Mouse (Mus musculus) kidney, embryonic 15.5 days (tissue): ENCODE measurements around the gene Lingo1. TPM values are rescaled to one million over a fixed set of nuclear protein-coding genes. Genes with fewer than 3 reads are reported as not detected.

ENCODE experiments used
- ATAC-seq: fragments of 200-750 bp; cut with Nextera tagmentation; replicated peaks from 2 replicates; pipeline ENCODE4 v1.8.0; 2017; ENCODE audit warnings: moderate TSS enrichment; ENCODE audit not compliant: low FRiP score
- H3K27ac ChIP-seq: fragments of 300-500 bp; sonication (generic); 2 replicates; pipeline ENCODE4 v1.5.1; 2015; ENCODE audit warnings: mild to moderate bottlenecking, inconsistent platforms
- H3K27me3 ChIP-seq: fragments of 300-500 bp; sonication (generic); 2 replicates; pipeline ENCODE4 v1.6.1; 2015; ENCODE audit warnings: inconsistent platforms
- H3K36me3 ChIP-seq: fragments of 300-500 bp; sonication (generic); 2 replicates; pipeline ENCODE4 v1.6.1; 2015; ENCODE audit warnings: inconsistent platforms
- H3K4me1 ChIP-seq: fragments of 300-500 bp; sonication (generic); 2 replicates; pipeline ENCODE4 v1.6.1; 2015; ENCODE audit warnings: inconsistent platforms
- H3K4me2 ChIP-seq: fragments of 300-500 bp; sonication (generic); 2 replicates; pipeline ENCODE4 v1.6.1; 2015; ENCODE audit warnings: moderate library complexity, mild to moderate bottlenecking, inconsistent platforms
- H3K4me3 ChIP-seq: fragments of 300-500 bp; sonication (generic); replicated peaks from 2 replicates; pipeline ENCODE4 v1.5.1; 2015; ENCODE audit warnings: mild to moderate bottlenecking, inconsistent platforms
- H3K9ac ChIP-seq: fragments of 300-500 bp; sonication (generic); 2 replicates; pipeline ENCODE4 v1.6.1; 2015; ENCODE audit warnings: mild to moderate bottlenecking, inconsistent platforms
- H3K9me3 ChIP-seq: fragments of 300-500 bp; sonication (generic); replicated peaks from 2 replicates; pipeline ENCODE4 v1.6.1; 2016; ENCODE audit warnings: inconsistent platforms
- WGBS: fragments of 180-500 bp; shearing (Covaris S2); methylation state at CpG from one replicate; pipeline ENCODE4 v1.1.7; 2015; ENCODE audit warnings: mixed read lengths; 5-methylcytosine and 5-hydroxymethylcytosine counted together
- polyA plus RNA-seq: library from polyadenylated mRNA; unstranded; fragments of >200 nt; fragmentation: Nextera tagmentation; extraction: Ambion mirVana; gene quantifications from 2 replicates; pipeline ENCODE4 v1.2.1, GENCODE M21; 2015

Lingo1 gene
- polyA plus RNA-seq, 1 experiment from 2014 or later = 4.5 TPM

DNA sequence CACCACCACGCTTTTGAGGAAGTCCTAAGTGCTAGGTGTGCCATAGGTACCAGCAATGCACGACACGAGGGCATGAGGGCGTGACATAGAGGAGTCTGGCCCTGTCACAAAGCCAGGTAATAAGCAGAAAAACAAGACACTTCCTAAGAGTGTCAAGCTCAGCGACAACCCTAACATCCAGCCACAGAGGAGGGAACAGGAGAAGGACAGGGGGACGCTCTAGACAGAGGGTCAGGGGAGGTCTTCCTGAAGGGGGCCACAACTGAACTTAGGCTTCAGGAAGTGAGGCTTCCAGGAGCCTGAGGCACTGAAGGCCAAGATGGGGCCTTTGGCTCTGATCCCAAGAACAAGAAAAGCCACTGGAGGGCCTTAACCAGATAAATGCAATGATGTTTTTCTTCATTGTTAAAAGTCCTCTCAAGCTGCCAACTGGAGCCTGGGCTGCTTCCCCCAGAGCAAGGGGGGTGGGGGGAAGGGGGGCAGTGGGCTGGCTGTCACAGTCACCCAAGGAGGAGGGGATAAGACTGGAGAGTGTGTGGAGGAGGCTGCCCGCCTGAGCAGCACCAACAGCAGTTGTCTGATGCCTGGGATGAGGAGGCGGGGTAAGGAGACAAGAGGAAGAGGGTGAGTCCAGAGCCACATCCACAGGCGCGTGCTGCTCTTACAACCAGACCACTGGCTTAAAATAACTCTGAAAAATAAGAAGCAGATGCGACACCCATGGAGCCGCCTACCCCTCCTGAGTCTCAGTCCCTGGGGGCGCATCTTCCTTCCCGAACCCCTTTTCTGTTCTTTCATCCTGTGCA, 109.7 kb downstream of the Lingo1 start:
- H3K27me3 ChIP-seq = no peaks in the 10 kb centered on the region
- no peak overlapping the region for H3K4me3 ChIP-seq
- no peak overlapping the region for H3K4me2 ChIP-seq
- no peak overlapping the region for H3K9ac ChIP-seq
- peaks cover 24% of the 10 kb centered on the region for H3K4me1 ChIP-seq
- peak overlapping the region; percentile 77 for H3K27ac ChIP-seq
- peak; percentile 61 for ATAC-seq
- no peaks in the 10 kb centered on the region for H3K9me3 ChIP-seq
- no peaks in the 10 kb centered on the region for H3K36me3 ChIP-seq
- WGBS = 39% methylated on average over 14 of the region's 14 CpGs

DNA sequence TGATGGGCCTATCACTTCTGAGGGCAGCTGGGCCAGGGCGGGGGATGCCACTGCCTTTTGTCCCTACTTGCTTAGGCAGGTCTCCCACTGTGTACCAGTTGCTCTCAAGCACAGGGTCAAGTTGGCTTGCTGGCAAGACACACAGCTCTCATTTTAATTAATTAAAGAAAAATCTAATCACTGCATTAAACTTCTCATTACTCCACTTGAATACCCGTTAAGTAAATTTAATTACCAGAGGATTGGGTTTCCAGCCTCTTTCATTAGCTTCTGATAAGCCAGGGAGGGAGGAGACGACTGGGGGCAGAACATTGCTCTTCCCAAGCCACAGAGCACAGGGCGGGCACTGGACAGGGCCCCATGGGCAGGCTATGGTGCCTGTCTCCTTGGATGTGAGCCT, 113.4 kb downstream of the Lingo1 start:
- Histone ChIP-seq H3K4me2 (no peak overlapping the region), H3K27ac (no peak overlapping the region), H3K4me1 (peaks cover 23% of the 10 kb centered on the region), H3K27me3 (no peaks in the 10 kb centered on the region), H3K36me3 (no peaks in the 10 kb centered on the region), H3K4me3 (no peak overlapping the region), H3K9ac (no peak overlapping the region), H3K9me3 (no peaks in the 10 kb centered on the region)
- no peak for ATAC-seq
- 44% methylated on average over 4 of the region's 4 CpGs for WGBS

DNA sequence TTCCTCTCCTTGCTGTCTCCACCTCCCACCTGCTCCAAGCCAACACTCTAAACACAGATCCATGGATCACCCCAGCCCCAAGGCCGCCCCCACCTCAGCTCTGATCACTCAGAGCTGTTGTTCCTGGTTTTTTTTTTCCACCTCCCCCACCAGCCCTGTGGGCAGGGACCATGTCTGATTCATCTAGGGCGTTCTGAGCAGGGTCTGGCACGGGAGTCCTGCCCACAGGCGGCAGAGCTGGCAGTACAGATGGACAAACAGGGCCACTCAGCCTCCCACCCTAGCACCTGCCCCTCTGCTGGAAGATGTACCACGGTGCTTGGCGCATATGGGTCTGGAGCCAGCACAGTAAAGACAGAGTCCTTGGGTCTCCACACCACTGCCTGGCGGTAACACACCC, 114.3 kb downstream of the Lingo1 start:
- Histone ChIP-seq H3K4me2 (no peak overlapping the region), H3K4me3 (no peak overlapping the region), H3K27me3 (no peaks in the 10 kb centered on the region), H3K9ac (no peak overlapping the region), H3K4me1 (peaks cover 18% of the 10 kb centered on the region), H3K27ac (no peak overlapping the region), H3K9me3 (no peaks in the 10 kb centered on the region), H3K36me3 (no peaks in the 10 kb centered on the region)
- 73% methylated on average over 7 of the region's 7 CpGs for WGBS
- ATAC-seq = no peak

DNA sequence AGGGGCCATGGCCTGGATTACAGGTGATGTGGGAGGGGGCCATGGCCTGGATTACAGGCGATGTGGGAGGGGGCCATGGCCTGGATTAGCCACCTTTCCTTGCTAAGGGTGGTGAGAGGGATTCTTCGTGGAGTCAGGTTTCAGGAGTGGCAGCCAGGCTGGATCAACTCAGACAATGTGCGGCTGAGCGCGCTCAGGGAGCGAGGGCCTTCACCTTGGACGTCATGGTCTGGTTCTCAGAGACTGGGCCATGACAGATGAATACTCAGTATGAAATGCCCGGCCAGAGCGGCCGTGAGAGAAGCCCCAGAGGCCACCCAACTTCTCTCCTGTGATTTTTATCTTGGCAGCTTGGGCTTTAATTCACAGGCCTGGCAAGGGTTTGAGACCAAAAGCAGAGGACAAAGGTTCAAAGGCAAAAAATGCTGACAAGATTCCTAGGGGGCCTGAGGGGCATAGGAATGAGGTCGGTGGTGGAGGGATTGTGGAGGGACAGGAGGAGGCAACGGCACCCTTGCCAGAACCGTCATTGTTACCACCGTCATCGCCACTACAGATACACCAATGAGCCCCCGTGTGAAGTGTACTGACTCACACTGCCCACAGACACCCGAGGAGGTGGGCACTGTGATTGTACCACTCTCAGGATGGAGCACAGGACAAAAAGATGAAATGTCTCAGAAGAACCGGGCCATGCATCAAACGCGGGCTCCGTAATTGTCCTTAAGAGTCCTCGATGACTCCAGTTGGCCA, 117.2 kb downstream of the Lingo1 start:
- peaks cover 7% of the 10 kb centered on the region; the same call in 1 of the 2 replicates for H3K4me1 ChIP-seq
- WGBS = 61% methylated on average over 22 of the region's 22 CpGs
- ATAC-seq = peak; percentile 76; the same call in 1 of the 2 replicates

DNA sequence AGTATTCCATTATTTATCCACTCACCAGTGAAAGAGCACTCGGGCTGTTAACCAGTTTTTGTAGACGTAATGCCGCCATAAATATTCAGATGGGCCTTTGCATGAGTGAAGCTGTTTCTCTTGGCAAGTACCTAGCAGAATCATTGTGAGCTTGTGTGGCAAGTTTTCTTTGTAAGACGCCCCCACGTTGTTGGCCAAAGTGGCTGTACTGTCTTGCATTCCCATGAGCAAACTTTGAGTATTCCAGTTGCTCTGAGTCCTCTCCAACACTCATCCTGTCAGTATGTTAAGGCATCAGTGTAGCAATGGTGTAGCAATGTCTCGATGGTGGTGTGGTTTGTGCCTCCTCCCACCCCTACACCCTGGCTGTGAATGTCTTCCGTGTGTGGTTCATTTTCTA, 120.6 kb downstream of the Lingo1 start:
- Histone ChIP-seq H3K4me1 (peaks cover 7% of the 10 kb centered on the region; the same call in 1 of the 2 replicates), H3K27me3 (no peaks in the 10 kb centered on the region), H3K9me3 (no peaks in the 10 kb centered on the region), H3K27ac (no peak overlapping the region), H3K4me2 (no peak overlapping the region), H3K9ac (no peak overlapping the region), H3K36me3 (no peaks in the 10 kb centered on the region), H3K4me3 (no peak overlapping the region)
- WGBS = 89% methylated on average over 7 of the region's 7 CpGs
- no peak for ATAC-seq

More for the DNA sequence above, 117.2 kb downstream of the Lingo1 start:
- no peak overlapping the region for H3K9ac ChIP-seq
- no peaks in the 10 kb centered on the region for H3K27me3 ChIP-seq
- no peaks in the 10 kb centered on the region for H3K9me3 ChIP-seq
- H3K36me3 ChIP-seq = no peaks in the 10 kb centered on the region
- H3K4me3 ChIP-seq = no peak overlapping the region
- no peak overlapping the region for H3K4me2 ChIP-seq
- no peak overlapping the region for H3K27ac ChIP-seq

DNA sequence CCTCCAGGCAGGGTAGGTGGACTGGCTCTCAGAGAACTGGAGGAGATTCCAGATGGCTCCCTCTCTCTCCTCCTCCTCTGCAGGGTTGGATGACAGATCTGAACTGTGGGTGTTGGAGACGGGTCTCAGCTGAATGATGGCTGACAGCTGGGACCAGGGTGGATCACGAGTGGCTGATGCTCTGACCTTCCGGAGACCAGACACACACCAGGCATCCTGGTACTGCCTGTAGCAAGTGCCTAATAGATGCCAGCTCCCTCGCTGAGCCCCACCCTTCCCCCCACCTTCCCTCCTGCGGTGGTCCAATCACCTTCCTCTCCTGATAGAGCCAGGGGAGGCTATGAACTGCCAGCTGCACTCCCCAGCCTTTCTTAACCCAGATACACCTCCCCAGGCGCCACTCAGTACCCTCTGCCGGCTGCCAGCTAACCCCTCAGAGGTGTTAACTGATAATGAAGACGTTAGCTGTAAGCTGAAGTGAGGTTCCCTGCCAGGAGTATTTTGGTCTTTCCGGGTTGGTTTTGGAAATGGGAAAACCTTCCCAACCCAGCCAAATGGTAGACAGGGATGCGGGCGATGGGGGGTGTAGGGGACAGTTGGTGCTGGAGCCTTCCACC, 126.6 kb downstream of the Lingo1 start:
- H3K36me3 ChIP-seq = no peaks in the 10 kb centered on the region
- H3K9ac ChIP-seq = no peak overlapping the region
- WGBS = 40% methylated on average over 11 of the region's 11 CpGs
- no peaks in the 10 kb centered on the region for H3K27me3 ChIP-seq
- no peak overlapping the region for H3K4me2 ChIP-seq
- no peaks in the 10 kb centered on the region for H3K9me3 ChIP-seq
- no peak overlapping the region for H3K27ac ChIP-seq
- ATAC-seq = no peak
- H3K4me1 ChIP-seq = no peaks in the 10 kb centered on the region
- no peak overlapping the region for H3K4me3 ChIP-seq

DNA sequence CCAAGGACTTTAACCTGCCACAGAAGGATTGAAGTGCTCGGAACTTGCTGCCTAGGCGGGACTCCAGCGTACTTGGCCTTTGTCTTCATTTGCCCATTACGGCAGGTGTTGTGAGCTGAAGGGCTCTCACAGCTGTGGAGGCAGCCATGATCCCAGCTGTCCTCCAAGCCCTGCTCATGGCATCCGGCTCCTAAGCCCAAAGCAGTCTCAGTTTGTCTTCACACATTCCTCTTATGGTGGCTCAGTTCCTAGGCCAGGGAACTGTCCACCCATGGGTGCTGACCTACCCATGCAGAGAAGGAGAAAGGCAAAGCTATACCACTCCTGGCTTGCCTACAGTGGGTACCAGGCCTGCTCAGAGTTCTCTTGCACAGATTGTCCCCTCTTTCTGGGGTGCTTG, 132.1 kb downstream of the Lingo1 start:
- no peak for ATAC-seq
- Histone ChIP-seq H3K4me2 (no peak overlapping the region), H3K4me3 (no peak overlapping the region), H3K4me1 (no peaks in the 10 kb centered on the region), H3K27me3 (no peaks in the 10 kb centered on the region), H3K36me3 (no peaks in the 10 kb centered on the region), H3K9ac (no peak overlapping the region), H3K9me3 (no peaks in the 10 kb centered on the region), H3K27ac (no peak overlapping the region)
- WGBS = 82% methylated on average over 5 of the region's 5 CpGs

DNA sequence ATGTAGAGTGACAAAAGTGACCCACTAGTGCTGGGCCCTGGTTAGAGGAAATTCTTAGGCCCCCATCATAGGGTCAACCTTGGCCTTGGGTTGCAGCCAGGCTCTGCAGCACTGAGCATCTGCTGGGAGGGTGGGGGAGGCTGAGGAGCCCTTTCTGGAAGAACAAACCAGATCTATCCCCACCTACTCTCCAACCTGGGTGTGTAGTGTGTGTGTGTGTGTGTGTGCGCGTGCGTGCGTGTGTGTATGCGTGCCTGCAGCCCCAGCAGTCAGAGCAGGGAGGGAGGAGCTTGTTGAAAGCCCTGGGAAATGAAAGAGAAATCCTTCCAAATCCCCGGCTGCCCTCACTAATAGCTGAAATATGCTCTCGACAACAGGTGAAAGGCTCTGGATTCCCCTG, 133.3 kb downstream of the Lingo1 start:
- Histone ChIP-seq H3K27ac (no peak overlapping the region), H3K4me3 (no peak overlapping the region), H3K36me3 (no peaks in the 10 kb centered on the region), H3K9ac (no peak overlapping the region), H3K4me1 (no peaks in the 10 kb centered on the region), H3K27me3 (no peaks in the 10 kb centered on the region), H3K9me3 (no peaks in the 10 kb centered on the region), H3K4me2 (no peak overlapping the region)
- no peak for ATAC-seq
- WGBS = 80% methylated on average over 7 of the region's 7 CpGs

DNA sequence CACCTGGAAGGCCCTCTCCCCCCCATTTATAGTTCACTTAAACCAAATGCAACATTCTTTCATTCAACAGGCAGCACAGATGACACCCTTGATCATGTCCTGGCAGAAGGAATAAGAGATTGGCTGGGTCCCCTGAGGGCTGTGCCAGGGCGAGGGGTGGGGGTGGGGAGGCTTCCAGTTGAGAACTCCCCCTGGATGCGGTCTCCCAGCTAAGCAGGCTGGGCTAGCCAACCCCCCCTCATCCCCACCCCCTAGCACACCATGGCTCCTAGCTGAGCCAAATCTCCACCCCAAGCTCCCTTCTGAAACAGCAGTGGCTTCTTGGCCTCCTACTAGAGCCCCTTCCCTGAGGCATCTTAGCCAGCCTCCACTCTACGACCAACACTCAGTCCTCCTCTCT, 133.9 kb downstream of the Lingo1 start:
- H3K9me3 ChIP-seq = no peaks in the 10 kb centered on the region
- H3K27me3 ChIP-seq = no peaks in the 10 kb centered on the region; the same call in 1 of the 2 replicates
- no peaks in the 10 kb centered on the region for H3K4me1 ChIP-seq
- WGBS = 79% methylated on average over 3 of the region's 3 CpGs
- no peak overlapping the region for H3K4me2 ChIP-seq
- ATAC-seq = no peak
- H3K4me3 ChIP-seq = no peak overlapping the region
- H3K36me3 ChIP-seq = no peaks in the 10 kb centered on the region
- H3K27ac ChIP-seq = no peak overlapping the region
- no peak overlapping the region for H3K9ac ChIP-seq

DNA sequence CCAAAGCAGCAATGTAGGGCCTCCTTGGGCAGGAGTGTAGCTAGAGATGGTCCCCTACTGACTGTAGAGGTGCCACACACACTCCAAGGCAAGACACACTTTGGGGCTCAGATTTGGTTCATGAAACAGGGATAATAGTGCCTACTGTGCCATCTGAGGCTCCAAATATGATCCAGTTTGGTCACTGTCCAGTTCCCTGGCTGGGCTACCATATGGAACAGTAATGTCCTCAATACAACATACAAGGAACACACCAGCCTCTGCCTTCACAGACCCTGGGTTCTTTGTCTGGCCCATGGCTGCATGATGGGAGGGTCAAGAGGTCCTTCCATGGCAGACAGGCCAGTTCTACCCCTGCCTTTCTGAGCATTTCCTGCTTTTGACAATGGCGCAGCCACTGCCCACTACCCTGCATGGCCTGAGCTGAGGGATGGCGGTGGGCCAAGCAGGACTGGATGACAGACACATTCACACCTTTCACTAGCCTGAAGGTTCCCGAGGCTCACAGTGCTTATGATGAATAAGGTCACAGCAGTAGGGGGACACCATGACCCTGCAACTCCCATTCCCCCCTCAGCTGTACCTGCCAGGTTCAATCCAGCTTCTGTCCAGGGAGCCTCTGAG, 134.9 kb downstream of the Lingo1 start:
- Histone ChIP-seq H3K4me3 (no peak overlapping the region), H3K4me1 (peaks cover 4% of the 10 kb centered on the region; the same call in 1 of the 2 replicates), H3K4me2 (no peak overlapping the region), H3K9me3 (no peaks in the 10 kb centered on the region), H3K9ac (no peak overlapping the region), H3K36me3 (no peaks in the 10 kb centered on the region), H3K27me3 (no peaks in the 10 kb centered on the region; the same call in 1 of the 2 replicates), H3K27ac (no peak overlapping the region)
- 65% methylated on average over 3 of the region's 3 CpGs for whole genome bisulfite sequencing
- ATAC-seq = no peak

DNA sequence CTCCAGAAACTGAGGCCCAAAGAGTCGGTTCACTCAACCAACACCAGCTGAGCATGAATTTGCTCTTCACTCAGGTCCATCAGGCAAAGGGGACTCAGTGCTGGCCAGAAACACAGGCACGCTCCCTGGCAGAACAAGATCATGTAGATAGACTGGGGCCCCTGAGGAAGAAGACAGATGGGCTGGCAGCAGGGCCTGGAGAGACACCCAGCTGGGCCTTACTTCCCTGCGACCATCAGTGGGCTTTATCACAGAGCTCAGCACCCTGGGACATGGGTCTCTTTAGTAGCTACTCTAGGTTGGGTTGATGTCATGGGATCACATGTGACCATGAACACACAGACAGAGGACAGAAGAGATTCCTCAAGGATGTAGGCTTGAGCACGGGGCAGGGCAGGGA, 137.7 kb downstream of the Lingo1 start:
- Histone ChIP-seq H3K4me2 (no peak overlapping the region), H3K4me3 (no peak overlapping the region)
- ATAC-seq = no peak

More for the DNA sequence above, 137.7 kb downstream of the Lingo1 start:
- Histone ChIP-seq H3K27ac (no peak overlapping the region), H3K36me3 (no peaks in the 10 kb centered on the region), H3K9me3 (no peaks in the 10 kb centered on the region), H3K9ac (no peak overlapping the region), H3K27me3 (no peaks in the 10 kb centered on the region; the same call in 1 of the 2 replicates), H3K4me1 (peaks cover 4% of the 10 kb centered on the region; the same call in 1 of the 2 replicates)
- 90% methylated on average over 4 of the region's 4 CpGs for WGBS
